Mouse (Mus musculus) limb, embryonic 13.5 days (tissue): ENCODE results near the gene Cbfa2t3. TPM values are rescaled to one million over a fixed set of nuclear protein-coding genes. Genes with fewer than 3 reads are reported as not detected.

Experiments
- ATAC-seq: fragments of 200-750 bp; cut with Nextera tagmentation; 2 replicates; pipeline ENCODE4 v1.8.0; 2017; ENCODE audit warnings: low read depth, moderate number of reproducible peaks, moderate TSS enrichment; ENCODE audit not compliant: low FRiP score
- H3K27ac ChIP-seq: fragments of 300-500 bp; sonication (generic); 2 replicates; pipeline ENCODE4 v1.5.1; 2015; ENCODE audit warnings: inconsistent platforms, mild to moderate bottlenecking, moderate library complexity
- H3K27me3 ChIP-seq: fragments of 300-500 bp; sonication (generic); 2 replicates; pipeline ENCODE4 v1.6.1; 2015; ENCODE audit warnings: mild to moderate bottlenecking, inconsistent platforms
- H3K36me3 ChIP-seq: fragments of 300-500 bp; sonication (generic); 2 replicates; pipeline ENCODE4 v1.6.1; 2015; ENCODE audit warnings: inconsistent platforms, mild to moderate bottlenecking, moderate library complexity
- H3K4me1 ChIP-seq: fragments of 300-500 bp; sonication (generic); 2 replicates; pipeline ENCODE4 v1.6.1; 2015; ENCODE audit warnings: inconsistent platforms
- H3K4me2 ChIP-seq: fragments of 300-500 bp; sonication (generic); replicated peaks from 2 replicates; pipeline ENCODE4 v1.6.1; 2015; ENCODE audit warnings: inconsistent platforms, mild to moderate bottlenecking, moderate library complexity
- H3K4me3 ChIP-seq: fragments of 300-500 bp; sonication (generic); 2 replicates; pipeline ENCODE4 v1.5.1; 2015; ENCODE audit warnings: moderate library complexity, mild to moderate bottlenecking, inconsistent platforms
- H3K9ac ChIP-seq: fragments of 300-500 bp; sonication (generic); 2 replicates; pipeline ENCODE4 v1.6.1; 2015; ENCODE audit warnings: mild to moderate bottlenecking, inconsistent platforms
- H3K9me3 ChIP-seq: fragments of 300-500 bp; sonication (generic); 2 replicates; pipeline ENCODE4 v1.6.1; 2016; ENCODE audit warnings: inconsistent platforms
- WGBS: fragments of 180-500 bp; shearing (Covaris S2); methylation state at CpG from one replicate; pipeline ENCODE4 v1.1.7; 2015; 5-methylcytosine and 5-hydroxymethylcytosine counted together
- polyA plus RNA-seq: library from polyadenylated mRNA; unstranded; fragments of >200 nt; fragmentation: Nextera tagmentation; extraction: Ambion mirVana; gene quantifications from 2 replicates; pipeline ENCODE4 v1.2.1, GENCODE M21; 2015

The Cbfa2t3 gene
- polyA plus RNA-seq, 1 experiment from 2014 or later, result 4.3 TPM

DNA sequence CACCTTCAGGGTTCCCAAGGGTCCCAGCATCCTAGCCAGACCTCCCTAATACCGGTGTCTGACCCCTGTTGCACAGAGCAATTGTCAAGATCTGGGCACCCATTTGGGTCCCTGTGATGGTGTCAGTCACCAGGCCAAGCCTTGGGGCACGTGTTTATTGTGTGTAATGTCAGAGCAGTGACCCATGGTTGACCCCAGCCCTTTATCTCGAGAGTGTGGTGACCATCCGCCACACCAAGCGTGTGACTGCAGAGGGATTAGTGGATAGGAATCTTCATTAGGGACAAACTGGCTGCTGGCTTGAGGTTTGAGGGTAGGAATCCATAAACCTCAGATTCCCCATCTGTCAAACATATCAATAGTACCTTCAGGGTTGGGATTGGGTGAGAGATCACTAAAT, 29.5 kb downstream of the Cbfa2t3 start:
- 45% methylated on average over 5 of the region's 5 CpGs for WGBS
- no peak for ATAC-seq
- peaks cover 59% of the 10 kb centered on the region for H3K4me1 ChIP-seq
- H3K27ac ChIP-seq, result no peak overlapping the region
- no peak overlapping the region for H3K4me2 ChIP-seq
- H3K9ac ChIP-seq, result no peak overlapping the region
- peaks cover 14% of the 10 kb centered on the region for H3K27me3 ChIP-seq
- no peaks in the 10 kb centered on the region for H3K36me3 ChIP-seq
- no peak overlapping the region for H3K4me3 ChIP-seq
- H3K9me3 ChIP-seq, result no peaks in the 10 kb centered on the region

DNA sequence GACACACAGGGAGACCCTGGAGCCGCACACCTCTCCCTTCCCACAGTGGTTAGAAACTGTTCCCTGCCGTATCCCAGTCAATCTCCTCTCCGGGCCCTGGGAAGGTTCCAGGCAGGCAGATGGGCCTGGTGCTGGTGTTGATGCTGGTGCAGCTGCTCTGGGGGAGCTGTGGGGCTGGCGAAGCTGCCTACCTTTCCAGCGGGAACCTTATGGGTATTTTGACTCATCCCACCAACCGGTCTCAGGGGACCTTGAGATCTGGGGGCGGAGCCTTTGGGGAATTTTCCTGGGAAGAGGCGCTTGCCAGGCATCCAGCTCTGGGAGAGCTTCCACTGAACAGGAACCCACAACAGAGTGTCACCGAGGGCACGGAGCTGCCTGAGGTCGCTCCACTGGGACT, 31.1 kb downstream of the Cbfa2t3 start:
- peaks cover 62% of the 10 kb centered on the region for H3K4me1 ChIP-seq
- ATAC-seq, result no peak
- 76% methylated on average over 11 of the region's 11 CpGs for WGBS

DNA sequence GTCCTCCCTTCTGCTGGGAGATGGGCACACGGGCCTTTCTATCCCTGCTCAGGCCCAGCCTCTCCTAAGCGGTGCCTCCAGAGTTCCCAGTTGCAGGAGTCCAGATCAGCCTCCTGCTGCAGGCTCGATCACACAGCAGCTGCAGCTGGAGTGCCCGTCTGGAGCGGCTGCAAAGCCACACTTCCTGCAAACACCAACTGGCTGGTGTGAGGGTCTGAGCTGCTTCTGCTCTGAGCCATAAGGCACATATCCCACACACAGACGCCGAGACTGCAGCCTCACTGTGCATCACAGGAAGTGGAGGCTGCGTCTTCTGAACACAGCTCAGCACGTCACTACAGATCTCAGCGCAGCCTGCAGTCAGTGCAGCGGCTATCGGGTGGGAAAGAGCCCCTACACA, 32.1 kb downstream of the Cbfa2t3 start:
- H3K4me1 ChIP-seq, result peaks cover 72% of the 10 kb centered on the region
- ATAC-seq, result no peak
- H3K27ac ChIP-seq, result peak overlapping the region; percentile 67; the same call in 1 of the 2 replicates
- no peak overlapping the region for H3K4me3 ChIP-seq
- 0 out of 2 replicates have a peak overlapping the region, but pooled peaks have one; percentile 43 for H3K9ac ChIP-seq
- no peaks in the 10 kb centered on the region for H3K36me3 ChIP-seq
- no peaks in the 10 kb centered on the region for H3K9me3 ChIP-seq
- H3K4me2 ChIP-seq, result peak overlapping the region; percentile 25; the same call in 1 of the 2 replicates
- 32% methylated on average over 12 of the region's 12 CpGs for WGBS
- peaks cover 5% of the 10 kb centered on the region; the same call in 1 of the 2 replicates for H3K27me3 ChIP-seq

More for the DNA sequence above, 31.1 kb downstream of the Cbfa2t3 start:
- Histone ChIP-seq H3K27ac (no peak overlapping the region), H3K9ac (no peak overlapping the region), H3K36me3 (no peaks in the 10 kb centered on the region), H3K4me3 (no peak overlapping the region), H3K4me2 (no peak overlapping the region), H3K9me3 (no peaks in the 10 kb centered on the region), H3K27me3 (peaks cover 9% of the 10 kb centered on the region; the same call in 1 of the 2 replicates)

DNA sequence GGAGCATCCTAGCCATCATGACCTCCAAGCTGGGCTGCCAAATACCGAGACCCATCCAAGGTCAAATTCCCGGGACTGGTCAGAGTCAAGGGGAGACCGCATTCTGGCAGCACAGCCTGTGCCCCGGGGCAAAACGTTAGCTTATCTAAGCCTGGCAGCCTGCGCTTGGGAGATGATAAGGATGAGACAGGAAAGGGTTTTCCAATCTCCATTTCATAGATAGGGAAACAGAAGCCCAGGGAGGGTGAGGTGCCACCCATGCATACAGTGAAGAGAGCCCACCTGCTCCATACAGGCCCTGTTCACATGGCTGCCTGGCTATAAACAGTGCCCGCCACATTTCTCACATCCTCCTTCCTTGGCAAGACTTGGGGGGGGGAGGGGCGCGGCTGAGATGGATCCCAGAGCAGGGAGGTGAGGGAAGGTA, 32.6 kb downstream of the Cbfa2t3 start:
- Histone ChIP-seq H3K4me3 (no peak overlapping the region), H3K4me2 (peak overlapping the region; percentile 25; the same call in 1 of the 2 replicates), H3K9me3 (no peaks in the 10 kb centered on the region), H3K4me1 (peaks cover 77% of the 10 kb centered on the region), H3K27me3 (peaks cover 5% of the 10 kb centered on the region; the same call in 1 of the 2 replicates), H3K36me3 (no peaks in the 10 kb centered on the region), H3K27ac (peak overlapping the region; percentile 67; the same call in 1 of the 2 replicates), H3K9ac (no peak overlapping the region)
- 38% methylated on average over 9 of the region's 9 CpGs for whole genome bisulfite sequencing
- no peak for ATAC-seq

DNA sequence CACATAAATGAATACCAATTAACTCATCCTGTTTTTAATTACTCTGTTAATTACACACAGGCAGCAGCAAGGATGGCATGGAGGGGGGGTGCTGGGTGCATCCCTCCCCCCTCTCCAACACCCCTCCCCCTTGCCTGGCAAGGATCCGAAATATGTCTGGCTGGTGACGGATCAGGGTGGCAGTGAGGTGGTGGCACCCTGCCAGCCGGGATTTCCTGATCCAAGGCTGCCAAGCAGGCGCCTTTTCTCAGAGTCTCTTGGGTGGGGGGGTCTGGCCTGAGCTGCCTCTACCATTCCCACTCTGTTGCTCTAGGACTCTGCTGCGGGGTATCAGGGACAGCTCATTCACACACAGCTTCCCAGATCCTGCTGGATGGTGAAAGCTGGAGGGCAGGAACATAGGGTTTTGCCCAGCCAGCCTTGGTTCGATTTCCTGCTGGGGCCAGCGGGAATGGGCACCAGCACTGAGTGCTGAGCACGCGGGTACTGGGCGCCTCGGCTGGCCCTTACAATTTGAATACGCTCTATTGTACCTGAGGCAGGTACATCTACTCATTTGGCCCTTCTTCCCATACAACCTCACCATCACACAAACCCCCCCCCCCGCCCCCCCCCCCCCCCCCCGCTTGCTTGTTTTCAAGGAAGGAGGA, 33.1 kb downstream of the Cbfa2t3 start:
- H3K9ac ChIP-seq, result no peak overlapping the region
- peaks cover 82% of the 10 kb centered on the region for H3K4me1 ChIP-seq
- peak overlapping the region; percentile 49 for H3K4me2 ChIP-seq
- H3K9me3 ChIP-seq, result no peaks in the 10 kb centered on the region
- H3K4me3 ChIP-seq, result no peak overlapping the region
- peak; percentile 39; the same call in 1 of the 2 replicates for ATAC-seq
- H3K27me3 ChIP-seq, result peaks cover 5% of the 10 kb centered on the region; the same call in 1 of the 2 replicates
- peak overlapping the region; percentile 83 for H3K27ac ChIP-seq
- no peaks in the 10 kb centered on the region for H3K36me3 ChIP-seq
- 45% methylated on average over 12 of the region's 14 CpGs for WGBS

DNA sequence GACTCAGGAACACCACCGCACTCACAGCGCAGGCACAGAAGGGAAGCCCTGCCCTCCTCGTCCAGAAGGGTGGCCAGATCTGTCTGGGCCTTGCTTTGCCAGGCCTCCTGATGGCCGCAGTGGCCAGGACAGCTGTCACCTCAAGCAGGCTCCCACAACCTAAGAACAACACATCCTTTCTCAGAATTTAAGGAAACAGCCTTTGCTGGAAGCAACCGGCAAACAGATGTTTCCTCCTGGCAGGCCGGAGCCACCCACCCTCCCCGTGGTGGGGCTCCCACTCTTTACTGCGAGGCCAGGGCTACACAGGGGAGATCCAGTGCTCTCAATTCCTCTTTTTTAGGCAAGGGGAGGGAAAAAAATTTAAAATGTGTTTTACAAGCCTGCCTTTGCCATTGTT, 33.7 kb downstream of the Cbfa2t3 start:
- ATAC-seq, result peak; percentile 49; the same call in 1 of the 2 replicates
- peaks cover 5% of the 10 kb centered on the region; the same call in 1 of the 2 replicates for H3K27me3 ChIP-seq
- H3K4me3 ChIP-seq, result no peak overlapping the region
- WGBS, result 9% methylated on average over 8 of the region's 8 CpGs
- H3K27ac ChIP-seq, result peak overlapping the region; percentile 83
- peaks cover 84% of the 10 kb centered on the region for H3K4me1 ChIP-seq
- H3K9me3 ChIP-seq, result no peaks in the 10 kb centered on the region
- peak overlapping the region; percentile 49 for H3K4me2 ChIP-seq
- no peak overlapping the region for H3K9ac ChIP-seq
- H3K36me3 ChIP-seq, result no peaks in the 10 kb centered on the region

DNA sequence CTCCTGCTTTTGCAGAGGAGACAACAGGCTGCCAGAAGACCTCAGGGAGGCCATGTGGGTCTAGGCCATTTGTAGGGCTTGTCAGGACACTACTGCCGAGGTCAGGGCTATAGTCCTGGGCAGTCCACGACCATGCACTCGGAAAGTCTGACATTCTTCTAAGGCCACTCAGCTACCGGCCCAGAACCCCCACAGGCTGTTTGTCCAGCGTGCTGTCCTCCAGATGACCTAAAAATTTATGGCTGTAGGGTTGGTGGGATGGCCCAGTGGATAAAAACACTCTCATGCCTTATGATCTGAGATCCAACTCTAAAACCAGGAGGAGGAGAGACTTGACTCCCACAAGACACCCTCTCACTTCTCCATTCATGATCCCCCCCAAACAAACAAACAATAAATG, 35.2 kb downstream of the Cbfa2t3 start:
- Histone ChIP-seq H3K9me3 (no peaks in the 10 kb centered on the region), H3K27me3 (no peaks in the 10 kb centered on the region), H3K36me3 (no peaks in the 10 kb centered on the region), H3K4me2 (no peak overlapping the region), H3K4me1 (peaks cover 89% of the 10 kb centered on the region), H3K4me3 (no peak overlapping the region), H3K27ac (no peak overlapping the region), H3K9ac (no peak overlapping the region)
- WGBS, result 34% methylated on average over 5 of the region's 5 CpGs
- no peak for ATAC-seq

DNA sequence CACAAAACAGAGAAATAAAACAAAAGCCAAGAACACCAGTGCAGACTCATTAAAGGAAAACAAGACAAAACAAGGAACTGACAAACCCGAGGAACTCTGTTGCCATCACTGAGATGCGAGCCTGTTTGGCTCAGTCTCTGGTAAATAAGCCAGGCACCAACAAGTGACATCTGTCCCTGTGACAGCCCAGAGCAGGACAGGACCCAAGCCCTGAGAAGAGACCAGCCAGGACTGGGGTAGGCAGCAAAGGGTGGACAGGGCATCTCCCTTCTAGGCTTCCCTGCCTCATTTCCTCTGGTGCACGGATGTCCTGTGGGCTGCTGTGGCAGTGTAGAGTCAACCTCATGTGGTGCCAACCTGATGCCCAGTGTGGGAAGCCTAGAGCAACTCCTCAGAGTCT, 35.8 kb downstream of the Cbfa2t3 start:
- Histone ChIP-seq H3K9me3 (no peaks in the 10 kb centered on the region), H3K27ac (no peak overlapping the region), H3K4me3 (no peak overlapping the region), H3K4me1 (peaks cover 94% of the 10 kb centered on the region), H3K9ac (no peak overlapping the region), H3K4me2 (no peak overlapping the region), H3K36me3 (no peaks in the 10 kb centered on the region), H3K27me3 (no peaks in the 10 kb centered on the region)
- no peak for ATAC-seq
- 67% methylated on average over 3 of the region's 3 CpGs for WGBS

DNA sequence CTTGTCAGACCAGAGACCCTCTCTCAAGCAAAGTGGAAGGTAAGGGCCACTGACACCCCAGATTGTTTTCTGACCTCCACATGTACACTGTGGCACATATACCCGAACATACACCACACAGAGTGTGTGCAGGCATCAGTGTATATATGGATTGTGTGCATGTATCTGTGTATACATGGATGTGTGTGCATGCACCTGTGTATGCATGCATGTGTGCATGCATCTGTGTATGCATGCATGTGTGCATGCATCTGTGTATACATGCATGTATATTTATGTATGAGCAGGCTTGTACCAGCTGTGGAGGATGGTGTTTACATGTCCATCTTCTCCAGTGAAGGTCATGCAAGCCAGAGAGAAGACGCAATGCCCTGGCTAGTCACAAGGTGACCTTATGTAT, 37.0 kb downstream of the Cbfa2t3 start:
- Histone ChIP-seq H3K4me2 (no peak overlapping the region), H3K27ac (peak overlapping the region; percentile 82; the same call in 1 of the 2 replicates), H3K27me3 (no peaks in the 10 kb centered on the region), H3K9me3 (no peaks in the 10 kb centered on the region), H3K9ac (no peak overlapping the region), H3K4me1 (peaks cover 98% of the 10 kb centered on the region), H3K36me3 (no peaks in the 10 kb centered on the region), H3K4me3 (no peak overlapping the region)
- no peak for ATAC-seq
- 75% methylated on average over 2 of the region's 2 CpGs for WGBS

DNA sequence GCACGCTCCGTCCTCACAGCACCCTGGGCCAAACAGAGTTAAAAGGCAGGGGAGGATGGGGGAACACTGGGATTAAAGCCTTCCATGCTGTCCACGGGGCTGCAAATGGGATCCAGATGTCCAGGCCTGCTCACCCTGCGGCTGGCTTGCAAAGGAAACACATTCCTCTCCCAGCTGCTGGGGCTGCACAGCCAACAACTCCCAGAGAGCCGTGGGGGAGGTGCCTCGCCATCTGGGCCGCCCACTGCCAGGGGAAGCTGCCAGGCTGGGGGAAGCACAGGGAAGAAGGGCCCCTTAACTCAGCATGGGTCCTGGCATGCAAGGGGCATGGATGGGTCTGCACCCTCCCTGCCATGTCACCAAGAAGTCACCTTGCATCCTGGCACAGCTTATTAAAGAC, 37.8 kb downstream of the Cbfa2t3 start:
- no peaks in the 10 kb centered on the region for H3K27me3 ChIP-seq
- H3K36me3 ChIP-seq, result no peaks in the 10 kb centered on the region
- no peaks in the 10 kb centered on the region for H3K9me3 ChIP-seq
- WGBS, result 4% methylated on average over 7 of the region's 7 CpGs
- peak overlapping the region; percentile 82 for H3K27ac ChIP-seq
- H3K4me1 ChIP-seq, result peaks cover 90% of the 10 kb centered on the region
- peak; percentile 76 for ATAC-seq
- H3K4me2 ChIP-seq, result peak overlapping the region; percentile 44
- H3K4me3 ChIP-seq, result no peak overlapping the region
- no peak overlapping the region for H3K9ac ChIP-seq

DNA sequence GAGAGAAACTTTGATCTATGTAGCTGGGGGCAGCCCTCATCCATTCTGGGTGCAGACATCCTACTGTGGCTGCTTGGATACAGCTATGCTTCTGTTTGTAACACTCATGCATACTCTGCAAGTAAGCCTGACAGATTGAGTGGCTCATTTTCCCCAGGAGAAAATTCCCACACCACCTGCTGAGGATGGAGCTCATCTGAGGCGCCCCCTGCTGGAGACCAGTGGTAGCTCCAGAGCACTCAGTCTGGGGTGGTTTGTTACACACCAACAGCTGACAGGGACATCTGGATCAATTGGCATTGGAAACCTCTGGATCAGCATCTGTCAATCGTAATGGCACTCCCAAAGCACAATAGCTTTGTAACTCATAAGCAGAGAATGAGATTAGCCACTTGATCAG, 38.9 kb downstream of the Cbfa2t3 start:
- Histone ChIP-seq H3K9ac (no peak overlapping the region), H3K4me2 (no peak overlapping the region), H3K4me1 (peaks cover 85% of the 10 kb centered on the region), H3K27ac (no peak overlapping the region), H3K36me3 (no peaks in the 10 kb centered on the region), H3K4me3 (no peak overlapping the region), H3K9me3 (no peaks in the 10 kb centered on the region), H3K27me3 (no peaks in the 10 kb centered on the region)
- 79% methylated on average over 2 of the region's 2 CpGs for WGBS
- no peak for ATAC-seq

DNA sequence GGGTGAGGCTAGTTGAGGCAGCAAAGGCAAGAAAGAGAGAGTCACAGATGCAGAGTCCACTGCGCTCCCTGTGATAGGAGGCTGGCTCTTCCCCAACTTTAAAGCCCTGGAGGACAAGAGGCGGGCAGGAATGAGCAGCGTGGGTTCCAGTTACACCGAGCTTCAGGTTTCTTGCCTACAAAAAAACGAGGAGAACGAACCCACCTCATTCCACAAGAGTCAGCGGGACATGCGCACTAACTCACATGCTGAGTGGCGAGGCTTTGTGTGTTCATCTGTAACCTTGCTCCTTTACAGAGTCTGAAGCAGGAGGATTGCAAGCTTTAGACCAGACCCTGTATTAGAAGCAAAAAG, 40.1 kb downstream of the Cbfa2t3 start:
- ATAC-seq, result 0 out of 2 replicates have a peak, but pooled peaks have one; percentile 12
- Histone ChIP-seq H3K27ac (peak overlapping the region; percentile 86), H3K4me3 (peak overlapping the region; percentile 12), H3K4me2 (peak overlapping the region; percentile 50), H3K9me3 (no peaks in the 10 kb centered on the region), H3K4me1 (peaks cover 77% of the 10 kb centered on the region), H3K36me3 (no peaks in the 10 kb centered on the region), H3K9ac (no peak overlapping the region), H3K27me3 (no peaks in the 10 kb centered on the region)
- WGBS, result 13% methylated on average over 9 of the region's 9 CpGs
